Mouse (Mus musculus) intestine, embryonic 14.5 days (tissue): ENCODE measurements around the gene Tbl3. TPM values are rescaled to one million over a fixed set of nuclear protein-coding genes. Genes with fewer than 3 reads are reported as not detected.

ENCODE experiments used
- ATAC-seq: fragments of 200-750 bp; cut with Nextera tagmentation; replicated peaks from 2 replicates; pipeline ENCODE4 v1.8.0; 2017; ENCODE audit warnings: low read depth, moderate number of reproducible peaks, moderate TSS enrichment, moderate library complexity; ENCODE audit not compliant: low FRiP score, low TSS enrichment
- DNase-seq: peaks from one replicate; pipeline ENCODE4 v3.0.0-alpha.2; 2018; ENCODE audit warnings: low spot score
- H3K27ac ChIP-seq: fragments of 300-500 bp; sonication (generic); 2 replicates; pipeline ENCODE4 v1.5.1; 2014; ENCODE audit warnings: low read depth, mild to moderate bottlenecking, control low read depth
- H3K27me3 ChIP-seq: fragments of 300-500 bp; sonication (generic); replicated peaks from 2 replicates; pipeline ENCODE4 v1.6.1; 2014; ENCODE audit warnings: low read length, control low read depth; ENCODE audit not compliant: control insufficient read depth, insufficient read depth
- H3K36me3 ChIP-seq: fragments of 300-500 bp; sonication (generic); 2 replicates; pipeline ENCODE4 v1.6.1; 2014; ENCODE audit warnings: low read length, control low read depth; ENCODE audit not compliant: control insufficient read depth, insufficient read depth
- H3K4me1 ChIP-seq: fragments of 300-500 bp; sonication (generic); replicated peaks from 2 replicates; pipeline ENCODE4 v1.6.1; 2014; ENCODE audit warnings: low read length, control low read depth, mixed read lengths; ENCODE audit not compliant: control insufficient read depth, insufficient read depth
- H3K4me2 ChIP-seq: fragments of 300-500 bp; sonication (generic); 2 replicates; pipeline ENCODE4 v1.6.1; 2014; ENCODE audit warnings: low read length
- H3K4me3 ChIP-seq: fragments of 300-500 bp; sonication (generic); 2 replicates; pipeline ENCODE4 v1.5.1; 2014; ENCODE audit warnings: low read depth, low read length, control low read depth, mixed read lengths
- H3K9ac ChIP-seq: fragments of 300-500 bp; sonication (generic); 2 replicates; pipeline ENCODE4 v1.6.1; 2014; ENCODE audit warnings: mild to moderate bottlenecking, low read length
- H3K9me3 ChIP-seq: fragments of 300-500 bp; sonication (generic); 2 replicates; pipeline ENCODE4 v1.6.1; 2016; ENCODE audit warnings: low read length, control low read depth; ENCODE audit not compliant: control insufficient read depth
- WGBS: fragments of 180-500 bp; shearing (Covaris S2); extraction: QIAGEN DNeasy Blood & Tissue Kit; methylation state at CpG from one replicate; pipeline ENCODE4 v1.1.7; 2014; 5-methylcytosine and 5-hydroxymethylcytosine counted together
- polyA plus RNA-seq: library from polyadenylated mRNA; unstranded; fragments of >200 nt; fragmentation: Nextera tagmentation; extraction: Ambion mirVana; gene quantifications from 2 replicates; pipeline ENCODE4 v1.2.1, GENCODE M21; 2014

Tbl3 gene
- polyA plus RNA-seq, 1 experiment from 2014 or later = 86.2 TPM

- H3K9ac ChIP-seq = no peak overlapping the region
- no peak overlapping the region for H3K4me2 ChIP-seq
- H3K4me1 ChIP-seq = no peaks in the 10 kb centered on the region; the same call in 1 of the 2 replicates
- 82% methylated on average over 24 of the region's 24 CpGs for WGBS
- H3K27ac ChIP-seq = no peak overlapping the region
- no peaks in the 10 kb centered on the region for H3K27me3 ChIP-seq
- H3K9me3 ChIP-seq = no peaks in the 10 kb centered on the region
- DNase-seq = no peak
- peak; percentile 67 for ATAC-seq
- no peak overlapping the region for H3K4me3 ChIP-seq
- peaks cover 58% of the 10 kb centered on the region for H3K36me3 ChIP-seq
These were observed 29.9 kb downstream of the Tbl3 start for GRCm38 (mm10) chr17:24677500-24678080.

- no peak for DNase-seq
- 94% methylated on average over 5 of the region's 5 CpGs for WGBS
- Histone ChIP-seq H3K9ac (no peak overlapping the region), H3K4me1 (peaks cover 7% of the 10 kb centered on the region), H3K27ac (no peak overlapping the region), H3K27me3 (no peaks in the 10 kb centered on the region), H3K4me2 (no peak overlapping the region), H3K4me3 (no peak overlapping the region), H3K9me3 (no peaks in the 10 kb centered on the region), H3K36me3 (peaks cover 54% of the 10 kb centered on the region)
- ATAC-seq = no peak
These were observed 30.6 kb downstream of the Tbl3 start for GRCm38 (mm10) chr17:24676877-24677276.

- peak; percentile 84 for DNase-seq
- Histone ChIP-seq H3K36me3 (peaks cover 47% of the 10 kb centered on the region), H3K4me1 (peaks cover 14% of the 10 kb centered on the region), H3K9ac (no peak overlapping the region), H3K27ac (no peak overlapping the region), H3K9me3 (no peaks in the 10 kb centered on the region), H3K4me2 (no peak overlapping the region), H3K27me3 (no peaks in the 10 kb centered on the region), H3K4me3 (no peak overlapping the region)
- WGBS = 60% methylated on average over 2 of the region's 2 CpGs
- no peak for ATAC-seq
These were observed 31.3 kb downstream of the Tbl3 start for GRCm38 (mm10) chr17:24676187-24676586.

GRCm38 (mm10) chr17:24674277-24674676, 33.2 kb downstream of the Tbl3 start:
- H3K4me2 ChIP-seq = no peak overlapping the region
- H3K9ac ChIP-seq = no peak overlapping the region
- peaks cover 28% of the 10 kb centered on the region for H3K36me3 ChIP-seq
- H3K27ac ChIP-seq = no peak overlapping the region
- no peak for DNase-seq
- WGBS = 85% methylated on average over 7 of the region's 7 CpGs
- H3K4me3 ChIP-seq = no peak overlapping the region
- peaks cover 23% of the 10 kb centered on the region for H3K4me1 ChIP-seq
- ATAC-seq = no peak
- no peaks in the 10 kb centered on the region for H3K27me3 ChIP-seq
- no peaks in the 10 kb centered on the region for H3K9me3 ChIP-seq

- Histone ChIP-seq H3K4me3 (no peak overlapping the region), H3K9me3 (no peaks in the 10 kb centered on the region), H3K4me2 (peak overlapping the region; percentile 20), H3K4me1 (peaks cover 26% of the 10 kb centered on the region), H3K36me3 (peaks cover 6% of the 10 kb centered on the region), H3K27ac (no peak overlapping the region), H3K27me3 (no peaks in the 10 kb centered on the region), H3K9ac (0 out of 2 replicates have a peak overlapping the region, but pooled peaks have one; percentile 6)
- DNase-seq (no peak), ATAC-seq (no peak)
- 15% methylated on average over 5 of the region's 5 CpGs for WGBS
These were observed 35.3 kb downstream of the Tbl3 start for GRCm38 (mm10) chr17:24672141-24672540.

GRCm38 (mm10) chr17:24671346-24671745, 36.1 kb downstream of the Tbl3 start:
- Histone ChIP-seq H3K36me3 (no peaks in the 10 kb centered on the region), H3K27ac (no peak overlapping the region), H3K9ac (no peak overlapping the region)

GRCm38 (mm10) chr17:24670246-24670844, 37.1 kb downstream of the Tbl3 start:
- WGBS = 9% methylated on average over 8 of the region's 8 CpGs
- Histone ChIP-seq H3K4me3 (peak overlapping the region; percentile 98), H3K9ac (peak overlapping the region; percentile 91), H3K27me3 (no peaks in the 10 kb centered on the region), H3K36me3 (no peaks in the 10 kb centered on the region), H3K27ac (peak overlapping the region; percentile 81; the same call in 1 of the 2 replicates), H3K4me2 (peak overlapping the region; percentile 92), H3K9me3 (no peaks in the 10 kb centered on the region), H3K4me1 (peaks cover 26% of the 10 kb centered on the region)
- no peak for DNase-seq
- no peak for ATAC-seq

More at GRCm38 (mm10) chr17:24671346-24671745, 36.1 kb downstream of the Tbl3 start:
- Histone ChIP-seq H3K27me3 (no peaks in the 10 kb centered on the region), H3K9me3 (no peaks in the 10 kb centered on the region), H3K4me3 (no peak overlapping the region), H3K4me2 (peak overlapping the region; percentile 92), H3K4me1 (peaks cover 26% of the 10 kb centered on the region)
- 70% methylated on average over 5 of the region's 5 CpGs for WGBS
- DNase-seq (no peak), ATAC-seq (no peak)

- DNase-seq = peak; percentile 97
- WGBS = 0% methylated on average over 77 of the region's 80 CpGs
These were observed 37.8 kb downstream of the Tbl3 start, which contains the start of gene Zfp598 for GRCm38 (mm10) chr17:24669545-24670245. TSS of gene Zfp598 (plus strand) at chr17:24669687.

More at GRCm38 (mm10) chr17:24669545-24670245, 37.8 kb downstream of the Tbl3 start, which contains the start of gene Zfp598:
- Histone ChIP-seq H3K27me3 (no peaks in the 10 kb centered on the region), H3K36me3 (no peaks in the 10 kb centered on the region), H3K9me3 (no peaks in the 10 kb centered on the region), H3K4me3 (peak within 1 kb of the TSS; percentile 98), H3K4me2 (peak within 1 kb of the TSS; percentile 92), H3K4me1 (peaks cover 26% of the 10 kb centered on the region), H3K9ac (peak within 1 kb of the TSS; percentile 91), H3K27ac (peak within 1 kb of the TSS; percentile 81)
- peak; percentile 98 for ATAC-seq
